Mouse (Mus musculus): Measurements from ENCODE around the gene Krtap19-2.

Gene Krtap19-2

GRCm38 (mm10) chr16:88874169-88874568, at the start of gene Krtap19-2:
Gene Krtap19-2, minus strand, starts transcription at chr16:88874269.
- CTCF ChIA-PET, result no interaction called here
- POLR2A ChIA-PET, result no interaction called here

- POLR2A ChIA-PET, result no interaction called here
Measured at GRCm38 (mm10) chr16:88896357-88896756, 22.3 kb upstream of the Krtap19-2 start, which contains the start of gene Krtap19-5. Gene Krtap19-5, minus strand, starts transcription at chr16:88896457.

GRCm38 (mm10) chr16:88886870-88887269, 12.8 kb upstream of the Krtap19-2 start:
- ChIA-PET CTCF (no interaction called here), POLR2A (no interaction called here)

More at GRCm38 (mm10) chr16:88896357-88896756, 22.3 kb upstream of the Krtap19-2 start, which contains the start of gene Krtap19-5:
- CTCF ChIA-PET, result no interaction called here

- POLR2A ChIA-PET, result no interaction called here
- CTCF ChIA-PET, result no interaction called here
Measured at GRCm38 (mm10) chr16:88884989-88885388, 10.9 kb upstream of the Krtap19-2 start, which contains the start of gene Krtap19-4. Gene Krtap19-4, minus strand, starts transcription at chr16:88885089.

GRCm38 (mm10) chr16:88877938-88878337, 3.9 kb upstream of the Krtap19-2 start, which contains the start of gene Krtap19-3:
Gene Krtap19-3, minus strand, starts transcription at chr16:88878038.
- ChIA-PET CTCF (no interaction called here), POLR2A (no interaction called here)

- ChIA-PET POLR2A (no interaction called here), CTCF (no interaction called here)
Measured at GRCm38 (mm10) chr16:88869311-88869710, 4.8 kb downstream of the Krtap19-2 start, which contains the start of gene Krtap19-1. Gene Krtap19-1, minus strand, starts transcription at chr16:88869411.

GRCm38 (mm10) chr16:88864887-88865407, 9.1 kb downstream of the Krtap19-2 start:
- POLR2A ChIA-PET, result no interaction called here
- CTCF ChIA-PET, result no interaction called here

GRCm38 (mm10) chr16:88851450-88851849, 22.6 kb downstream of the Krtap19-2 start:
- POLR2A ChIA-PET, result interaction anchor here in 1 of 4 experiments (0.7 kb wide), 1 partner anchor 579 kb away, joined by 4 read pairs; no protein-coding TSS in a partner anchor
- CTCF ChIA-PET, result no interaction called here

- POLR2A ChIA-PET, result interaction anchor here in 1 of 4 experiments (0.7 kb wide), 1 partner anchor 22 kb away, joined by 3 read pairs; the partner anchor contains the start of gene Krtap14
Measured at GRCm38 (mm10) chr16:88848558-88848957, 25.5 kb downstream of the Krtap19-2 start.

GRCm38 (mm10) chr16:88847363-88847762, 26.7 kb downstream of the Krtap19-2 start:
- ChIA-PET CTCF (no interaction called here), POLR2A (no interaction called here)

More at GRCm38 (mm10) chr16:88848558-88848957, 25.5 kb downstream of the Krtap19-2 start:
- CTCF ChIA-PET, result no interaction called here

- CTCF ChIA-PET, result no interaction called here
Measured at GRCm38 (mm10) chr16:88826978-88827377, 47.1 kb downstream of the Krtap19-2 start.

GRCm38 (mm10) chr16:88826095-88826652, 47.9 kb downstream of the Krtap19-2 start, which contains the start of gene Krtap14:
Gene Krtap14, minus strand, starts transcription at chr16:88826145.
- ChIA-PET CTCF (no interaction called here), POLR2A (interaction anchor here in 1 of 4 experiments (0.6 kb wide), 1 partner anchor 22 kb away, joined by 3 read pairs; no protein-coding TSS in a partner anchor)

More at GRCm38 (mm10) chr16:88826978-88827377, 47.1 kb downstream of the Krtap19-2 start:
- POLR2A ChIA-PET, result no interaction called here

GRCm38 (mm10) chr16:88823736-88824135, 50.3 kb downstream of the Krtap19-2 start:
- POLR2A ChIA-PET, result no interaction called here
- CTCF ChIA-PET, result no interaction called here
